Mouse (Mus musculus) C2C12 (cell line): ENCODE data around the gene Smg9.

Experiments
- CTCF ChIP-seq: IDR thresholded peaks from one replicate; pipeline ENCODE4 v1.5.1; 2011; ENCODE audit not compliant: control insufficient read depth, insufficient read depth, insufficient read length
- MAX ChIP-seq: IDR thresholded peaks from one replicate; pipeline ENCODE4 v1.6.1; 2011; ENCODE audit warnings: mild to moderate bottlenecking, control low read depth
- USF1 ChIP-seq: IDR thresholded peaks from one replicate; pipeline ENCODE4 v1.6.1; 2011; ENCODE audit warnings: low read depth, mild to moderate bottlenecking, control low read depth, moderate library complexity

GRCm38 (mm10) chr7:24442313-24442712 is 42.9 kb downstream of the Smg9 start:
- TF ChIP-seq CTCF = no peak
- no peak for TF ChIP-seq MAX
- no peak for TF ChIP-seq USF1
